Mouse (Mus musculus) midbrain, postnatal 0 days (tissue): ENCODE measurements around the gene Ppl. TPM values are rescaled to one million over a fixed set of nuclear protein-coding genes. Genes with fewer than 3 reads are reported as not detected.

Experiments used
- ATAC-seq: fragments of 200-750 bp; cut with Nextera tagmentation; 2 replicates; pipeline ENCODE4 v1.8.0; 2017; ENCODE audit warnings: moderate number of reproducible peaks, mild to moderate bottlenecking, moderate TSS enrichment, moderate library complexity; ENCODE audit not compliant: low FRiP score
- DNase-seq: peaks from one replicate; pipeline ENCODE4 v3.0.0-alpha.2; 2015; ENCODE audit warnings: low spot score
- H3K27ac ChIP-seq: fragments of 300-500 bp; sonication (generic); 2 replicates; pipeline ENCODE4 v1.5.1; 2014; ENCODE audit warnings: low read depth, mild to moderate bottlenecking, low read length, mixed read lengths
- H3K27me3 ChIP-seq: fragments of 300-500 bp; sonication (generic); 2 replicates; pipeline ENCODE4 v1.6.1; 2014; ENCODE audit warnings: low read length, control low read depth, mixed read lengths; ENCODE audit not compliant: insufficient read depth
- H3K36me3 ChIP-seq: fragments of 300-500 bp; sonication (generic); 2 replicates; pipeline ENCODE4 v1.6.1; 2014; ENCODE audit warnings: low read length, control low read depth, mixed read lengths; ENCODE audit not compliant: insufficient read depth
- H3K4me1 ChIP-seq: fragments of 300-500 bp; sonication (generic); 2 replicates; pipeline ENCODE4 v1.6.1; 2014; ENCODE audit warnings: mild to moderate bottlenecking, control low read depth, antibody characterized with exemption, low read length, mixed read lengths; ENCODE audit not compliant: insufficient read depth
- H3K4me2 ChIP-seq: fragments of 300-500 bp; sonication (generic); 2 replicates; pipeline ENCODE4 v1.6.1; 2014; ENCODE audit warnings: low read depth, mild to moderate bottlenecking, low read length, mixed read lengths; ENCODE audit not compliant: poor library complexity, severe bottlenecking
- H3K4me3 ChIP-seq: fragments of 300-500 bp; sonication (generic); 2 replicates; pipeline ENCODE4 v1.5.1; 2014; ENCODE audit warnings: low read depth, mild to moderate bottlenecking, low read length, moderate library complexity
- H3K9ac ChIP-seq: fragments of 300-500 bp; sonication (generic); replicated peaks from 2 replicates; pipeline ENCODE4 v1.6.1; 2014; ENCODE audit warnings: mild to moderate bottlenecking, low read length, moderate library complexity, mixed read lengths; ENCODE audit not compliant: poor library complexity, severe bottlenecking
- H3K9me3 ChIP-seq: fragments of 300-500 bp; sonication (generic); 2 replicates; pipeline ENCODE4 v1.6.1; 2016; ENCODE audit warnings: low read length, control low read depth
- CTCF ChIP-seq: IDR thresholded peaks from 2 replicates; pipeline ENCODE4 v1.5.1; 2016; ENCODE audit warnings: antibody characterized with exemption, mild to moderate bottlenecking
- WGBS: fragments of 180-500 bp; shearing (Covaris S2); extraction: QIAGEN DNeasy Blood & Tissue Kit; methylation state at CpG from one replicate; pipeline ENCODE4 v1.1.7; 2014; 5-methylcytosine and 5-hydroxymethylcytosine counted together
- polyA plus RNA-seq: library from polyadenylated mRNA; unstranded; fragments of >200 nt; fragmentation: Nextera tagmentation; extraction: Ambion mirVana; gene quantifications from 2 replicates; pipeline ENCODE4 v1.2.1, GENCODE M21; 2015
- total RNA-seq: library from RNA; depleted of rRNA; stranded (reverse); fragments of >200 nt; gene quantifications from 2 replicates; pipeline ENCODE4 v1.2.3, GENCODE M21; 2014

Gene Ppl
- total and polyA plus RNA-seq, 2 experiments from 2014 or later: 0.10 to 0.88 TPM

- H3K4me1 ChIP-seq: no peaks in the 10 kb centered on the region
- DNase-seq (no peak), ATAC-seq (no peak)
- no peaks in the 10 kb centered on the region for H3K9me3 ChIP-seq
- WGBS: 76% methylated on average over 8 of the region's 8 CpGs
- H3K36me3 ChIP-seq: no peaks in the 10 kb centered on the region
- TF ChIP-seq CTCF: no peak
- H3K4me3 ChIP-seq: no peak overlapping the region
- no peak overlapping the region for H3K27ac ChIP-seq
- no peak overlapping the region for H3K9ac ChIP-seq
- H3K27me3 ChIP-seq: no peaks in the 10 kb centered on the region
- H3K4me2 ChIP-seq: no peak overlapping the region
These were observed 35.7 kb downstream of the Ppl start for GRCm38 (mm10) chr16:5096504-5096903.

DNA sequence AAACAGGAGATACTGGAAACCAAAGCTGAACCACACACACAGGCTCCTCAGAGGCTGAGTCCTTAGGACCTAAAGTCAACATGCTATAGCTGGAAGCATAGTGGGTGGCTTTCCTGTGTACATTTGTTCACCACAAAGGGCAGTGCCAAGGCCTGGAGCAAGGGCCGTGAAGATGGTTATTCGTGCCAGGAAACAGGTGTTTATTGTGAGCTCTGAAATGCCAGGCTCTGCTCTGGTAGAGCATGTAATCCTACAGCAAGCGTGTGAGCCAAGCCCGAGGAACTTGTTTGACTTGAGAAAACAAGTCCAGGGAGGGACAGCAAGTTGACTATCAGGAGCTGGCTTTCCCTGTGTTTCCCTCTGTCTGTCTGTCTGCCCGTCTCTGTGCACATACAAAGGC lies 38.9 kb downstream of the Ppl start:
- H3K27me3 ChIP-seq: no peaks in the 10 kb centered on the region
- no peak overlapping the region for H3K4me2 ChIP-seq
- no peak for ATAC-seq
- 84% methylated on average over 5 of the region's 5 CpGs for WGBS
- H3K27ac ChIP-seq: no peak overlapping the region
- DNase-seq: no peak
- H3K4me3 ChIP-seq: no peak overlapping the region
- H3K36me3 ChIP-seq: peaks cover 8% of the 10 kb centered on the region
- no peaks in the 10 kb centered on the region for H3K9me3 ChIP-seq
- no peak overlapping the region for H3K9ac ChIP-seq
- no peaks in the 10 kb centered on the region for H3K4me1 ChIP-seq
- TF ChIP-seq CTCF: no peak

DNA sequence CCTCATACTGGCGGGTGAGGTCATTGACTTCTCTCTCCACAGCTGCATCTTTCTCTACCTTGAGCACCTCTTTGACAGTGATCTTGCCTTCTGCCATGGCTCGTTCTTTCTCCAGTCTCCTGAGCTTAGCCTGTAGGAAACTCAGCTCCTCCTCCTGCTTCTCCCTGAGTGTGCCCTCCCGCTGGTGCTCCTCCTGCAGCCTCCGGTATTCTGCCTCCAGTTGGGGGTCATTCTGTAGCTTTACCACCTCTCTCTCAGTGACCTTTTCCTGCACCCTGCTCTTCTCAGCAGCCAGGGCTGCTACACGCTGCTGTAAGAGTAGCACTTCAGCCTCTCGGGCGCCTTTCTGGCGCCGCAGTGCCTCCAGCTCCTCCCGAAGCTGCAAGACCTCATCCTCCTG lies 43.2 kb downstream of the Ppl start:
- no peak overlapping the region for H3K9ac ChIP-seq
- H3K4me3 ChIP-seq: no peak overlapping the region
- WGBS: 73% methylated on average over 10 of the region's 10 CpGs
- no peak overlapping the region for H3K27ac ChIP-seq
- H3K9me3 ChIP-seq: no peaks in the 10 kb centered on the region
- no peak for TF ChIP-seq CTCF
- H3K4me2 ChIP-seq: no peak overlapping the region
- H3K27me3 ChIP-seq: no peaks in the 10 kb centered on the region
- H3K4me1 ChIP-seq: no peaks in the 10 kb centered on the region
- no peak for DNase-seq
- ATAC-seq: no peak
- peaks cover 38% of the 10 kb centered on the region for H3K36me3 ChIP-seq

DNA sequence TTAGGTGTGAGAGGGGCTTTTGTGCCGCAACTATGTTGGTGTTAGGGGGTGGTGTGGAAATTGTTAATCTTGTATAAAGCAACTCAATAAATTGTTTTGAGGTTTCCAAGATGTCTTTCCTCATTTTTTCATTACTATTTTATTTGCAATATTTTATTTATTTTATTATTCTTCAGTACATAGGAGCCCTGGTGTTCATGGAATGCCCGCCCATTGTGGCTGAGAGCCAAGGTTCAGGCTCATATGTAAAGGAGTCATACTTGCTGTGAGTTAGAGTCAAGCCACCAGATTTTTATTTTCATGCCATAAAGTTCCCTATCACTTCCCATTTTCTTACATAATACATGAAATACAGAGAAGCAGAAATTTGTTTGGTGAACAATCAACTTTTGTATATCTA lies 46.0 kb downstream of the Ppl start:
- H3K9me3 ChIP-seq: no peaks in the 10 kb centered on the region
- H3K4me1 ChIP-seq: no peaks in the 10 kb centered on the region
- 97% methylated on average over 2 of the region's 2 CpGs for WGBS
- H3K9ac ChIP-seq: no peak overlapping the region
- no peak for TF ChIP-seq CTCF
- DNase-seq (no peak), ATAC-seq (no peak)
- no peaks in the 10 kb centered on the region for H3K27me3 ChIP-seq
- no peak overlapping the region for H3K4me3 ChIP-seq
- H3K27ac ChIP-seq: no peak overlapping the region
- peaks cover 63% of the 10 kb centered on the region for H3K36me3 ChIP-seq
- no peak overlapping the region for H3K4me2 ChIP-seq

GRCm38 (mm10) chr16:5085196-5085595 lies 47.0 kb downstream of the Ppl start:
- no peaks in the 10 kb centered on the region for H3K27me3 ChIP-seq
- ATAC-seq (no peak), DNase-seq (no peak)
- 98% methylated on average over 4 of the region's 4 CpGs for WGBS
- no peak overlapping the region for H3K9ac ChIP-seq
- TF ChIP-seq CTCF: no peak
- H3K9me3 ChIP-seq: no peaks in the 10 kb centered on the region
- H3K4me1 ChIP-seq: no peaks in the 10 kb centered on the region
- H3K4me2 ChIP-seq: no peak overlapping the region
- H3K27ac ChIP-seq: no peak overlapping the region
- H3K36me3 ChIP-seq: peaks cover 64% of the 10 kb centered on the region
- H3K4me3 ChIP-seq: no peak overlapping the region

GRCm38 (mm10) chr16:5074341-5074740 lies 57.9 kb downstream of the Ppl start:
- Histone ChIP-seq H3K9me3 (no peaks in the 10 kb centered on the region), H3K27ac (no peak overlapping the region), H3K4me3 (no peak overlapping the region), H3K4me2 (no peak overlapping the region), H3K27me3 (no peaks in the 10 kb centered on the region), H3K36me3 (peaks cover 75% of the 10 kb centered on the region), H3K9ac (no peak overlapping the region), H3K4me1 (no peaks in the 10 kb centered on the region)
- ATAC-seq (no peak), DNase-seq (no peak)
- no peak for TF ChIP-seq CTCF
- 92% methylated on average over 5 of the region's 5 CpGs for WGBS
